Mouse (Mus musculus) lung, postnatal 4 days (tissue): Measurements from ENCODE around the gene Cbx3.
"Not testable (repeated sequence)": the region's sequence is repeated elsewhere in the genome, so short reads cannot be mapped to it uniquely, and the experiment has no call there.

Experiments
- DNase-seq, 2 experiments: peaks; one replicate each; pipeline ENCODE4 v3.0.0; 2021

Gene Cbx3

DNA sequence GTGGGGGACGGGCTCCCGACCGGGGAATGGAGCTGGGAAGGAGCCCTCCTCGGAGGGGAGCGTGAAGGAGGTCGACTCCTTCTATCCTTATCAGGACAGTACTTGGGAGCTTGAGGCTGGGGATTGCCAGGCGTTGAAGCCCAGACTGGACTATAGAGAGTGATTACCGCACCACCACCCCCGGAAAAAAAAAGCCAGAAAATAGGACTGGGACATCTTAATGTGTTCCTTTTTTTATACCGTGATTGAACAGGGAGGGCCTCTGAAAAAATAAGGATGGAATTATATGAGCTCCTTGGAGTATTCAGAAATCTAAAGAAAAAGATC lies 982 bp downstream of the Cbx3 start:
- no peak for DNase-seq

GRCm38 (mm10) chr6:51471782-51472181 lies 1.6 kb downstream of the Cbx3 start:
- DNase-seq = no peak

- no peak for DNase-seq
Measured at GRCm38 (mm10) chr6:51472213-51472612, 2.1 kb downstream of the Cbx3 start.

DNA sequence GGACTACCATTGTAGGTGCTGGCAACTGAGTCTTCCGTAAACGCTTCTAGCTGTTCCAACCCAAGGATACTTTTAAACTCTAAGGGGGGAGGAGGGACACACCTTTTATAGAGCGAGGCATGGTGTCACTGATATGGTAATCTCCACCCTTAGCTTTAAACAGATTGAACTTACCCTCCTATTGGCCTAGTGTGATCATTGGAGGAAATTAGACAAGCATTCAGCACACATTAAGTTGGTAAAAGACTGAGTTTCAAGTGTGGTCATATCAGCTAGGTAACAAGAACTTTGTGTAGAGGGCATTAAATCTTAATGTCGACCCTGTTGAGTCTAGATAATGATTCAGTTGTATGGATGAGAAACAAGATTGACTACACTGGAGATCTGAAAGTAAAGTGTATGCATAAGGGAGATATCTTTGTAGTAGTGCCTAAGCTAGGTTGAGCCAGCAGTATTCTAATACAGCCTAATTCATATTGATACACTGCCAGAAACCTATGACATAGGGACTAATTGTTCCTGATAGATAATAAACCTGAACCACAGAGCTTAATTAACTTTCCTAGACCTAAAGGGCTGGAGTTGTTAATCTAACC lies 9.1 kb downstream of the Cbx3 start:
- no peak for DNase-seq

- DNase-seq = no peak
Measured at GRCm38 (mm10) chr6:51481548-51481947, 11.4 kb downstream of the Cbx3 start.

DNA sequence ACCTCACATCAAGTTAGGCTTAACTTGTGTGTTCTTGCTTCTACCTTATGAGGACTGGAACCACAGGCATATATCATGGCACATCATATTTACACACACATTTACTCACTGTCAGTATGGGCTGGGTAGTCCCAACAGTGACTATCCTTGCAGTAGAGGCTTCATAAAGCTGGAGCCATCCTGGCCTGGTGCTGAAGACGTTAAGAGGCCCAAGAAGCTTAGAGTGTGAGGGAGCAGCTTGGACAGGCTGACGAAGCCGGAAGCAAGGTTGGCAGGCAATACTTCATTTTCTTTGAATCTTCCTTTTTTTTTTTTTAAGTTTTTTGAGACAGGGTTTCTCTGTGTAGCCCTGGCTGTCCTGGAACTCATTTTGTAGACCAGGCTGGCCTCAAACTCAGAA lies 13.7 kb downstream of the Cbx3 start:
- no peak for DNase-seq

DNA sequence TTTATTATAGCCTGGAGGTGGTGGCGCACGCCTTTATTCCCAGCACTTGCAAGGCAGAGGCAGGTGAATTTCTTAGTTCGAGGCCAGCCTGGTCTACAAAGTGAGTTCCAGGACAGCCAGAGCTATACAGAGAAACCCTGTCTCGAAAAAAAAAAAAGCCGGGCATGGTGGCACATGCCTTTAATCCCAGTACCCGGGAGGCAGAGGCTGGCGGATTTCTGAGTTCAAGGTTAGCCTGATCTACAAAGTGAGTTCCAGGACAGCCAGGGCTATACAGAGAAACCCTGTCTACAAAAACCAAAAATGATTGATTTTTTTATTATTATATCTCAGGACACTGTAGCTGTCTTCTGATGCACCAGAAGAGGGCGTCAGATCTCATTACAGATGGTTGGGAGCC lies 14.4 kb downstream of the Cbx3 start:
- DNase-seq = not testable (repeated sequence)

DNA sequence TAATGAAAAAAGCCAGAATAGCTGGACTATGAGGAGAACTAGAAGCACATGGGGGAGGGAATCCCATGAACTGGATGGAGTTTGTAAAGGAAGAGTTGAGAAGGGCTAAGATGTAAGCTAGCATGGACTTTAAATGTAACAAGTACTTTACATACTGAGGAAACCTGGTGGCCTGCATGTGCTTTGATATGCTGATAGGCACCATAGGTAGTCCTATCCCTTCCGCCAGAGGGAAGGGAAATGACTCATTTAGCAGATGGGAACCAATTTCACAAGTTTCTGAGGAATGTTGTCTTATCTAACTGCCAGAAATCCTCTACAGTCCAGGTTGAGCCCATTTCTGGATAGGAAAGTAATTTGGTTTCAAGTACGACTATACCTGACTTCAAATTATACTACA lies 15.5 kb downstream of the Cbx3 start:
- DNase-seq = no peak

GRCm38 (mm10) chr6:51486076-51486710 lies 16.0 kb downstream of the Cbx3 start:
- DNase-seq = no peak

- DNase-seq = no peak
Measured at GRCm38 (mm10) chr6:51486731-51487130, 16.6 kb downstream of the Cbx3 start.

DNA sequence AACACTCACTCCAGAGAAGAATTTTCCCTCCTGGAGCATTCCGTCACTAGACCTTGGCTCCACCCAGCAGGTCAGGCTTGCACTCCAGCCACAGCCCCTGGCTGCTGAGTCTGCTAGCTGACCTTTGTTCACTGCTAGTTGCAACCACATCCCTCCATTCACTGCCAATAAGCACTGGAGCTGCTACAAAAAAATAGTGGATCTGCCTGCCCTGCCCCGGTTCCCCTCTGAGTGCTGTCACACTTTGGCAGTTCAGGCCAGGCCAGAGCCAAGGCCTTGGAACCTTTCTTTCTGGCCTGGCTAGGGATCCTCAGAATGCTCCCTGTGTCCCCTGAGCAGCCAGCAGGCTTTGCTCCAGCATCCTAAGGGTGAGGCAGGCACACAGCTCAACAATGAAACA lies 19.6 kb downstream of the Cbx3 start:
- peak in 1 of 2 experiments; percentile 38 for DNase-seq

GRCm38 (mm10) chr6:51497321-51498111 lies 27.4 kb downstream of the Cbx3 start:
- DNase-seq = no peak

GRCm38 (mm10) chr6:51505671-51506070 lies 35.5 kb downstream of the Cbx3 start:
- DNase-seq = no peak

GRCm38 (mm10) chr6:51507556-51507955 lies 37.4 kb downstream of the Cbx3 start:
- no peak for DNase-seq

- peak; percentile 72 to 78 for DNase-seq
Measured at GRCm38 (mm10) chr6:51508750-51509648, 38.8 kb downstream of the Cbx3 start.

DNA sequence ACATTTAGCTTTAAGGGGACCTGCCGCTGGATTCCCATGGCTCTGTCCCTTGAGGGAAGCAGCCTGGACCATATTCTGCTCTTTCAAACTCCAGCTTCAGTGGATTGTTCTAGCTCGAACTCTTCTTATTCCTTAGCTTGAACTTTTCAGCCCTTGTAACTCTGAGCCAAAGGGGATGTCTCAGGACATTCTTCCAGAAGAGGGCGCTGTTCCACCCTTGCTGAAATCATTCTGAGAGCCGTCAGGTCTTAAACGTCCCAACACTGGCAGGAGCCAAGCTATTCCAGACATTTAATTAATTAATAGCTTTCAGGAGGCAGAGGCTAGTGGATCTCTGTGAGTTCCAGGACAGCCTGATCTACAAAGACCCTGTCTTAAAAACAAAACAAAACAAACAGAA lies 39.9 kb downstream of the Cbx3 start:
- DNase-seq = peak in 1 of 2 experiments; percentile 66

GRCm38 (mm10) chr6:51510946-51511345 lies 40.8 kb downstream of the Cbx3 start:
- DNase-seq = no peak

DNA sequence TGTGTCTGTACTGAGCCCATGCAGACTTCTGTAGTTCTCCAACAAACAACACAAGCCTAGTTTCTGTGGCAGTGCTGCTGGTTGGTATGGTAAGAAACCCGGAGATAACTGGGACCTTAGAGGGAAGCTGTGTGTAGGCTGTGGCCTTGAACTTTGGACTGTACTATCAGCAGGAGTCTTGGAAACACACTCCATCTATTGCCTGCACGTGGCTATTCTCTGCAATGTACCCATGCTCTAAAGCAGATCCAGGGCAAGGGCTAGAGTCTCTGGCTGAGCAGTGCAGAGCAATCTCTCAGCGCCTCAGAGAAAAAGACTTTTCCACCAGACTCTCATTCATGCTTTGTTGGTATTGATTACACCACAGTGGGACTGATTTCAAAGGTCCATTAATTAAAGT lies 43.6 kb downstream of the Cbx3 start:
- DNase-seq = no peak

- no peak for DNase-seq
Measured at GRCm38 (mm10) chr6:51514860-51515259, 44.7 kb downstream of the Cbx3 start.

GRCm38 (mm10) chr6:51523310-51523709 lies 53.1 kb downstream of the Cbx3 start:
- no peak for DNase-seq

DNA sequence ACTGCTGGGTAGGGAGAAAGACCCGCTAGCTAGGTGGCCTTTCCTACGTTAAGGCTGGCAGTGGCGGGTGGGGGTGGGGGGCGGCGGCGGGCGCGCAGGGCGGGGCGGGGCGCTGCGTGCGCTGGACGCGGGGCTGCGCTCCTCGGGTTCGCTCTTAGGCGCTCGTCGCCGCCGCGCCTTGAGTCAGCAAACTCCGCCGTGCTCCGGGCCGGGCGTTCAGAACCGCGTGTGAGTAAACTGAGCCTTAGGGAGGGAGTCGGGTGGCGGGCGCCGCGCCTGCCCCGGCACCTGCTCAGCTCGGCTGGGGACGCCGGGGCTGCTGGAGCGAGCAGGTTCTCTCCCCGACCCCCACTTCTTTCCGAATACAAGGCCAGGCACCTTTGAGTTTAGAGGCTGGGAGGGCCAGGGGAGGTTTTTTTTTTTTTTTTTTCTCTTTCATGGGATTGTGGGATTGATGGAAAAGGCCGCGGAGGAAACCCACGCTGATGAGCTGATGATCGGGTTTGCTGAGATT lies 53.7 kb downstream of the Cbx3 start, which contains the start of gene Snx10:
Gene Snx10, plus strand, starts transcription at position 95 of the 514 bp plus-strand sequence.
- peak; percentile 49 to 56 for DNase-seq

GRCm38 (mm10) chr6:51524321-51524931 lies 54.3 kb downstream of the Cbx3 start:
- peak; percentile 26 to 30 for DNase-seq
